In the genomic region with DNA sequence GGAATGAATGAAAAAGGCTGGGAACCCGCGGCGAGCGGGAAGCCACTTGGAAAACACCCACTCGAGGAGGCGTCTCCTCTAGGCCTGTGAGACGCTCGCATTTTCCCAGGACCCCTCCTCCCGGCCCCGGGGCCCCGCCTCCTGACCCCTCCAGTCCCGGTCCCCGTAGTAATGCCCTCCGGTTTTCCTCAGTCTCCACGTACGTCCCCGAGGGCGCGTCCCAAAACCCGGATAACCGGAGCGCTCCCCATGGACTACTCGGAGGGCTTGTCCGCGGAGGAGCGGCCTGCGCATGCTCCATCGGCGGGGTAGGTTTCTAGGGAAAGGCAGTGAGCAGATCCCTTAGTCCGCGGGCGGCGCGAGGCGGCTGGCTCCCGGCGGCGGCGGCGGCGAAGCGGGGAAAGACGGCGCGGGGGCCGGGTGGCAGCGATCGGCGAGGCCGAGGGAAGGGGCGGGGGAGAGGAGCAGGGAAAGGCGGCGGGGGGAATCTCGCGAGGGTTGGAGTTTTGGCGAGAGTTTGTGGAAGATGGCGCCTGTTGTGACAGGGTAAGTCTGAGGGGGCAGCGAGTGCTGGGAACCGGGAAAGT, we compare ENCODE assay signal across 8 mouse cellular contexts.
A peak's percentile ranks its signal among the peaks of the same experiment; 100 is the strongest.
DNase-seq lines count a peak whose midpoint lies in the region; ATAC-seq lines count a peak whose summit lies in the region.

No protein-coding gene starts in this region.

- no peaks in the 10 kb centered on the region for H3K9me3 ChIP-seq in forebrain, embryonic 14.5 days (replicated peaks; ENCODE audit: control insufficient read depth, low read length)
- H3K9me3 ChIP-seq in neural tube, embryonic 15.5 days (replicated peaks): no peaks in the 10 kb centered on the region

- H3K27me3 ChIP-seq in forebrain, embryonic 14.5 days (replicated peaks; ENCODE audit: control insufficient read depth, insufficient read depth, low read length): no peaks in the 10 kb centered on the region
- H3K27me3 ChIP-seq in neural tube, embryonic 15.5 days (replicated peaks): no peaks in the 10 kb centered on the region

- peak; percentile 94 for DNase-seq in ES-CJ7 (ENCODE audit: low read depth, low spot score)
- DNase-seq in cerebellum, adult 11 months: peak; percentile 99
- DNase-seq in forebrain, embryonic 14.5 days (ENCODE audit: low spot score): peak; percentile 99
- peak; percentile 98 for DNase-seq in heart, postnatal 14 days
- peak; percentile 99 for DNase-seq in layer of hippocampus, adult 11-12 months (ENCODE audit: low spot score)
- DNase-seq in lung, adult 18-20 months: peak; percentile 99 to 100
- DNase-seq in testis, postnatal 14 days (ENCODE audit: low spot score): peak; percentile 99

- WGBS in forebrain, embryonic 14.5 days: under 1% methylated on average over 58 of the region's 59 CpGs
- WGBS in neural tube, embryonic 15.5 days: under 1% methylated on average over 58 of the region's 59 CpGs

- peak overlapping the region; percentile 90 for H3K4me3 ChIP-seq in forebrain, embryonic 14.5 days (ENCODE audit: low read depth, low read length)
- peak overlapping the region; percentile 87 for H3K4me3 ChIP-seq in neural tube, embryonic 15.5 days (replicated peaks)

- H3K36me3 ChIP-seq in forebrain, embryonic 14.5 days (ENCODE audit: control insufficient read depth, insufficient read depth, low read length): no peaks in the 10 kb centered on the region
- H3K36me3 ChIP-seq in neural tube, embryonic 15.5 days: no peaks in the 10 kb centered on the region

- peak overlapping the region; percentile 98 for H3K27ac ChIP-seq in forebrain, embryonic 14.5 days (ENCODE audit: low read depth, low read length)
- peak overlapping the region; percentile 98 for H3K27ac ChIP-seq in neural tube, embryonic 15.5 days (replicated peaks)

- peaks cover 24% of the 10 kb centered on the region for H3K4me1 ChIP-seq in forebrain, embryonic 14.5 days (ENCODE audit: control insufficient read depth, insufficient read depth, low read length)
- peaks cover 32% of the 10 kb centered on the region for H3K4me1 ChIP-seq in neural tube, embryonic 15.5 days

- ATAC-seq in forebrain, embryonic 14.5 days: peak; percentile 78
- ATAC-seq in neural tube, embryonic 15.5 days (ENCODE audit: low FRiP score): peak; percentile 87

- H3K4me2 ChIP-seq in forebrain, embryonic 14.5 days (ENCODE audit: low read length): peak overlapping the region; percentile 90
- peak overlapping the region; percentile 64 for H3K4me2 ChIP-seq in neural tube, embryonic 15.5 days

- intact Hi-C loops in heart, postnatal 14 days (cut with DNase I): loop anchor here (5.0 kb wide), 1 partner anchor 758 kb away; a partner anchor contains a TSS

- H3K9ac ChIP-seq in forebrain, embryonic 14.5 days (ENCODE audit: low read length): peak overlapping the region; percentile 99
- H3K9ac ChIP-seq in neural tube, embryonic 15.5 days (replicated peaks): peak overlapping the region; percentile 70

Comparison
In these comparisons a context has a peak if more than half of its experiments do, and no peak if none do; other contexts are left out.
1. Peak in every context shown above with its lines: DNase-seq, ATAC-seq, H3K4me3 ChIP-seq and H3K27ac ChIP-seq.